Mouse (Mus musculus) layer of hippocampus, adult 9-11 months (tissue): ENCODE data around the gene Myo1a.

Experiments used
- DNase-seq: peaks from one replicate; pipeline ENCODE4 v3.0.0; 2022

Gene Myo1a

GRCm38 (mm10) chr10:127763914-127764680 lies 59.1 kb downstream of the Myo1a start:
- DNase-seq, result no peak

DNA sequence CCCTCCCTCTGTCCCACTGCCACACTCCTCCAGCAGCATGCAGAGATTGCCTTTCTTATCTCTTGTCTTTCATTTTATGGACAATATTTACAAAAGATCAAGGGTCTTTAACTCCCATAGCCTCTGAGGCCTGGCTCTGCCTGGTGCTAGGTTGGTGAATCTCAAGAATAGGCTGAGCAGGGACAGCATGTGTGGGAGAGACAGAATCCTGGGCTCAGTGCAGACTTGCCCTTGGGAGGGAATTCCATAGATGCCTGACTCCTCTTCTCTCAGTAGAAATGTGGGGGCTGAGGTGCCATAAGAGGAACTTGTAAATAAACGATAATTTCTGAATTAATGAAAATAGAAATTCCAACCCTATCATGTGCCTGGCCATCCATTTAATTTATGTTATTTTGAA lies 61.6 kb downstream of the Myo1a start:
- no peak for DNase-seq
